Mouse (Mus musculus) midbrain, embryonic 14.5 days (tissue): ENCODE results near the gene Car10. TPM values are rescaled to one million over a fixed set of nuclear protein-coding genes. Genes with fewer than 3 reads are reported as not detected.
A peak's percentile ranks its signal among the peaks of the same experiment; 100 is the strongest.

Source experiments
- ATAC-seq: fragments of 200-750 bp; cut with Nextera tagmentation; 2 replicates; pipeline ENCODE4 v1.8.0; 2017; ENCODE audit warnings: moderate number of reproducible peaks, moderate library complexity; ENCODE audit not compliant: low FRiP score, low TSS enrichment
- DNase-seq: peaks from one replicate; pipeline ENCODE4 v3.0.0-alpha.2; 2015
- H3K27ac ChIP-seq: fragments of 300-500 bp; sonication (generic); replicated peaks from 2 replicates; pipeline ENCODE4 v1.5.1; 2014; ENCODE audit warnings: mild to moderate bottlenecking, low read depth, low read length, moderate library complexity
- H3K27me3 ChIP-seq: fragments of 300-500 bp; sonication (generic); 2 replicates; pipeline ENCODE4 v1.6.1; 2014; ENCODE audit warnings: low read length, control low read depth, mixed read lengths; ENCODE audit not compliant: control insufficient read depth, insufficient read depth
- H3K36me3 ChIP-seq: fragments of 300-500 bp; sonication (generic); 2 replicates; pipeline ENCODE4 v1.6.1; 2014; ENCODE audit warnings: low read length, control low read depth; ENCODE audit not compliant: control insufficient read depth, insufficient read depth
- H3K4me1 ChIP-seq: fragments of 300-500 bp; sonication (generic); 2 replicates; pipeline ENCODE4 v1.6.1; 2014; ENCODE audit warnings: mild to moderate bottlenecking, antibody characterized with exemption, low read length, control low read depth; ENCODE audit not compliant: control insufficient read depth, insufficient read depth
- H3K4me2 ChIP-seq: fragments of 300-500 bp; sonication (generic); 2 replicates; pipeline ENCODE4 v1.6.1; 2014; ENCODE audit warnings: mild to moderate bottlenecking, low read length, moderate library complexity
- H3K4me3 ChIP-seq: fragments of 300-500 bp; sonication (generic); replicated peaks from 2 replicates; pipeline ENCODE4 v1.5.1; 2014; ENCODE audit warnings: low read depth, low read length
- H3K9ac ChIP-seq: fragments of 300-500 bp; sonication (generic); replicated peaks from 2 replicates; pipeline ENCODE4 v1.6.1; 2014; ENCODE audit warnings: mild to moderate bottlenecking, low read length, moderate library complexity
- H3K9me3 ChIP-seq: fragments of 300-500 bp; sonication (generic); 2 replicates; pipeline ENCODE4 v1.6.1; 2016; ENCODE audit warnings: low read length, control low read depth, mixed read lengths; ENCODE audit not compliant: control insufficient read depth
- WGBS: fragments of 180-500 bp; shearing (Covaris S2); extraction: QIAGEN DNeasy Blood & Tissue Kit; methylation state at CpG from one replicate; pipeline ENCODE4 v1.1.7; 2014; 5-methylcytosine and 5-hydroxymethylcytosine counted together
- polyA plus RNA-seq: library from polyadenylated mRNA; unstranded; fragments of >200 nt; fragmentation: Nextera tagmentation; extraction: Ambion mirVana; gene quantifications from 2 replicates; pipeline ENCODE4 v1.2.1, GENCODE M21; 2014

Gene Car10
- polyA plus RNA-seq, 1 experiment from 2014 or later = 31.3 TPM

- Histone ChIP-seq H3K27ac (no peak overlapping the region), H3K4me3 (no peak overlapping the region), H3K4me1 (no peaks in the 10 kb centered on the region), H3K9me3 (no peaks in the 10 kb centered on the region), H3K9ac (no peak overlapping the region), H3K36me3 (no peaks in the 10 kb centered on the region), H3K27me3 (no peaks in the 10 kb centered on the region), H3K4me2 (no peak overlapping the region)
- 89% methylated on average over 11 of the region's 11 CpGs for WGBS
- ATAC-seq = no peak
- no peak for DNase-seq
Measured at GRCm38 (mm10) chr11:93571917-93572641, 474.3 kb downstream of the Car10 start.

GRCm38 (mm10) chr11:93577441-93577840 lies 479.6 kb downstream of the Car10 start:
- Histone ChIP-seq H3K4me2 (no peak overlapping the region), H3K9ac (no peak overlapping the region), H3K27ac (no peak overlapping the region), H3K27me3 (no peaks in the 10 kb centered on the region), H3K4me1 (no peaks in the 10 kb centered on the region), H3K36me3 (no peaks in the 10 kb centered on the region), H3K4me3 (no peak overlapping the region), H3K9me3 (no peaks in the 10 kb centered on the region)
- DNase-seq (no peak), ATAC-seq (no peak)
- WGBS = 88% methylated on average over 2 of the region's 2 CpGs

- no peak for DNase-seq
- 96% methylated on average over 1 of the region's 1 CpGs for WGBS
- Histone ChIP-seq H3K27me3 (no peaks in the 10 kb centered on the region), H3K4me2 (no peak overlapping the region), H3K4me3 (no peak overlapping the region), H3K36me3 (no peaks in the 10 kb centered on the region), H3K4me1 (no peaks in the 10 kb centered on the region), H3K9ac (no peak overlapping the region), H3K9me3 (no peaks in the 10 kb centered on the region), H3K27ac (no peak overlapping the region)
- no peak for ATAC-seq
Measured at GRCm38 (mm10) chr11:93579626-93580025, 481.8 kb downstream of the Car10 start.

- Histone ChIP-seq H3K9ac (no peak overlapping the region), H3K27me3 (no peaks in the 10 kb centered on the region), H3K4me1 (no peaks in the 10 kb centered on the region), H3K27ac (no peak overlapping the region), H3K9me3 (no peaks in the 10 kb centered on the region), H3K4me2 (no peak overlapping the region), H3K36me3 (no peaks in the 10 kb centered on the region), H3K4me3 (no peak overlapping the region)
- 61% methylated on average over 4 of the region's 4 CpGs for WGBS
- DNase-seq (no peak), ATAC-seq (no peak)
Measured at GRCm38 (mm10) chr11:93581326-93581725, 483.5 kb downstream of the Car10 start.

- Histone ChIP-seq H3K4me1 (no peaks in the 10 kb centered on the region), H3K9ac (no peak overlapping the region), H3K27ac (no peak overlapping the region), H3K4me3 (no peak overlapping the region), H3K4me2 (no peak overlapping the region), H3K9me3 (no peaks in the 10 kb centered on the region), H3K36me3 (no peaks in the 10 kb centered on the region), H3K27me3 (no peaks in the 10 kb centered on the region)
- no peak for DNase-seq
- no peak for ATAC-seq
- 76% methylated on average over 4 of the region's 4 CpGs for WGBS
Measured at GRCm38 (mm10) chr11:93587788-93588187, 490.0 kb downstream of the Car10 start.

GRCm38 (mm10) chr11:93590652-93591051 lies 492.8 kb downstream of the Car10 start:
- Histone ChIP-seq H3K9ac (no peak overlapping the region), H3K27me3 (no peaks in the 10 kb centered on the region), H3K4me3 (no peak overlapping the region), H3K4me2 (no peak overlapping the region), H3K4me1 (no peaks in the 10 kb centered on the region), H3K36me3 (no peaks in the 10 kb centered on the region), H3K27ac (no peak overlapping the region), H3K9me3 (no peaks in the 10 kb centered on the region)
- ATAC-seq (no peak), DNase-seq (no peak)
- 79% methylated on average over 3 of the region's 3 CpGs for WGBS

- Histone ChIP-seq H3K27me3 (no peaks in the 10 kb centered on the region), H3K9me3 (no peaks in the 10 kb centered on the region), H3K4me2 (no peak overlapping the region), H3K9ac (no peak overlapping the region), H3K27ac (no peak overlapping the region), H3K36me3 (no peaks in the 10 kb centered on the region), H3K4me1 (no peaks in the 10 kb centered on the region), H3K4me3 (no peak overlapping the region)
- WGBS = 31% methylated on average over 2 of the region's 2 CpGs
- ATAC-seq (no peak), DNase-seq (peak; percentile 21)
Measured at GRCm38 (mm10) chr11:93594033-93594432, 496.2 kb downstream of the Car10 start.

GRCm38 (mm10) chr11:93598175-93598574 lies 500.3 kb downstream of the Car10 start:
- no peak for DNase-seq
- no peak overlapping the region for H3K9ac ChIP-seq
- WGBS = 77% methylated on average over 4 of the region's 4 CpGs

GRCm38 (mm10) chr11:93599755-93600154 lies 501.9 kb downstream of the Car10 start:
- DNase-seq (no peak), ATAC-seq (no peak)
- 88% methylated on average over 3 of the region's 3 CpGs for WGBS
- no peak overlapping the region for H3K4me2 ChIP-seq
- H3K9ac ChIP-seq = no peak overlapping the region
- no peaks in the 10 kb centered on the region for H3K27me3 ChIP-seq
- no peaks in the 10 kb centered on the region for H3K4me1 ChIP-seq
- H3K27ac ChIP-seq = no peak overlapping the region
- no peak overlapping the region for H3K4me3 ChIP-seq
- H3K36me3 ChIP-seq = no peaks in the 10 kb centered on the region
- H3K9me3 ChIP-seq = no peaks in the 10 kb centered on the region

More at GRCm38 (mm10) chr11:93598175-93598574, 500.3 kb downstream of the Car10 start:
- ATAC-seq = no peak
- H3K4me2 ChIP-seq = no peak overlapping the region
- no peak overlapping the region for H3K4me3 ChIP-seq
- no peak overlapping the region for H3K27ac ChIP-seq
- no peaks in the 10 kb centered on the region for H3K9me3 ChIP-seq
- no peaks in the 10 kb centered on the region for H3K4me1 ChIP-seq
- H3K27me3 ChIP-seq = no peaks in the 10 kb centered on the region
- no peaks in the 10 kb centered on the region for H3K36me3 ChIP-seq
